Mouse (Mus musculus) bone marrow, adult 2 months (tissue): ENCODE measurements around the gene Atp6v0c.

Source experiments
- CTCF ChIP-seq: fragments of 200-500 bp; IDR thresholded peaks from 2 replicates; pipeline ENCODE4 v1.5.1; 2011; ENCODE audit warnings: low read length, control low read depth; ENCODE audit not compliant: control insufficient read depth, insufficient read depth
- POLR2A ChIP-seq: fragments of 200-500 bp; IDR thresholded peaks from 2 replicates; pipeline ENCODE4 v1.6.1; 2011; ENCODE audit warnings: low read depth, mild to moderate bottlenecking, control low read depth, low read length, borderline replicate concordance; ENCODE audit not compliant: control insufficient read depth

- TF ChIP-seq POLR2A (no peak), CTCF (no peak)
These were observed 623 bp upstream of the Atp6v0c start for GRCm38 (mm10) chr17:24170125-24170524.
